ENCODE assay signal across 8 mouse cellular contexts in genomic region chr8:107572497-107572896, GRCm38 (mm10). TPM values are rescaled to one million over a fixed set of nuclear protein-coding genes. Genes with fewer than 3 reads are reported as not detected.
DNase-seq lines count a peak whose midpoint lies in the region.

No protein-coding gene starts in this region.

- peak; percentile 63 for DNase-seq in layer of hippocampus, adult 11-12 months (ENCODE audit: low spot score)
- DNase-seq in layer of hippocampus, adult 9-10 months (ENCODE audit: low spot score) = no peak
- DNase-seq in adrenal gland, adult 18-20 months (ENCODE audit: low spot score in 2 of 2) = peak; percentile 73 to 77
- DNase-seq in embryo, embryonic 11.5 days (ENCODE audit: low read depth, low spot score) = peak; percentile 50
- peak; percentile 83 for DNase-seq in heart, postnatal 4 days
- peak; percentile 42 to 63 for DNase-seq in left cerebral cortex, postnatal 14 days (ENCODE audit: low spot score in 2 of 2)
- DNase-seq in naive thymus-derived CD4-positive, alpha-beta T cell, adult 2 months (ENCODE audit: low read depth) = peak; percentile 74
- DNase-seq in thymus, postnatal 0 days (ENCODE audit: low spot score) = peak; percentile 69

- intact Hi-C loops in left cerebral cortex, postnatal 14 days (cut with DNase I) = no loop called here

RNA-seq across cellular contexts. Expression of gene Psmd7, which starts 15.8 kb away (rescaled TPM):
- total RNA-seq in adrenal gland, adult 18-20 months (2021) = 100 to 1,000 TPM; 111 to 119 TPM
- total RNA-seq in heart, postnatal 4 days (2021) = 10 to 100 TPM; 86.7 to 90.6 TPM
- total RNA-seq in left cerebral cortex, postnatal 14 days (2021) = 100 to 1,000 TPM; 106 TPM
- polyA plus RNA-seq in thymus, postnatal 0 days (2015; fragmentation: Nextera tagmentation; extraction: Ambion mirVana) = 224 and 229 TPM in 2 replicates
